Mouse (Mus musculus) adrenal gland, adult 10 weeks (tissue): ENCODE measurements around the gene Styxl1. TPM values are rescaled to one million over a fixed set of nuclear protein-coding genes. Genes with fewer than 3 reads are reported as not detected.

Source experiments
- polyA plus RNA-seq: library from polyadenylated mRNA; stranded (reverse); fragments of 350-450 nt; fragmentation: Illumina TruSeq; extraction: RNeasy Lipid Tissue Mini Kit (QIAGEN cat#74804); gene quantifications from one replicate; pipeline ENCODE4 v1.2.3, GENCODE M21; 2014; ENCODE audit warnings: low read depth, low replicate concordance

Styxl1 gene
- polyA plus RNA-seq, result not detected

GRCm38 (mm10) chr5:135777796-135778470, at the start of gene Styxl1:
TSS of gene Styxl1 (minus strand) at chr5:135778385.

GRCm38 (mm10) chr5:135806555-135807262, 28.5 kb upstream of the Styxl1 start, which contains the start of gene Srrm3:
TSS of gene Srrm3 (plus strand) at chr5:135806890.

GRCm38 (mm10) chr5:135778471-135779445, 573 bp upstream of the Styxl1 start, which contains the start of gene Mdh2:
TSS of gene Mdh2 (plus strand) at chr5:135778480.

GRCm38 (mm10) chr5:135743741-135744609, 34.2 kb downstream of the Styxl1 start, which contains the start of gene Tmem120a:
TSS of gene Tmem120a (minus strand) at chr5:135744448.

Other genes starting within 250 kb of the Styxl1 start
- 12.9 TPM for gene Hip1, start 233.3 kb downstream of the Styxl1 start, polyA plus RNA-seq
- not detected for gene Ccl26, start 214.8 kb downstream of the Styxl1 start, polyA plus RNA-seq
- gene Ccl24, start 205.3 kb downstream of the Styxl1 start, polyA plus RNA-seq, result 0.47 TPM
- 15.9 TPM for gene Rhbdd2, start 145.8 kb downstream of the Styxl1 start, polyA plus RNA-seq
- 76.4 TPM for gene Por, start 108.4 kb downstream of the Styxl1 start, polyA plus RNA-seq
- gene Tmem120a, start 33.9 kb downstream of the Styxl1 start, polyA plus RNA-seq, result 5.4 TPM
- 43.1 TPM for gene Mdh2, start 95 bp upstream of the Styxl1 start, polyA plus RNA-seq
- gene Srrm3, start 28.5 kb upstream of the Styxl1 start, polyA plus RNA-seq, result 0.23 TPM
- 0.99 TPM for gene Hspb1, start 109.5 kb upstream of the Styxl1 start, polyA plus RNA-seq
- 368 TPM for gene Ywhag, start 156.2 kb upstream of the Styxl1 start, polyA plus RNA-seq
- 1.4 TPM for gene Ssc4d, start 196.1 kb upstream of the Styxl1 start, polyA plus RNA-seq
- not detected for gene Zp3, start 201.7 kb upstream of the Styxl1 start, polyA plus RNA-seq
- 0.41 TPM for gene Dtx2, start 216.4 kb upstream of the Styxl1 start, polyA plus RNA-seq